Mouse (Mus musculus) kidney, adult 18-20 months (tissue): Measurements from ENCODE around the gene Slc10a7.
"Not testable (repeated sequence)": the region's sequence is repeated elsewhere in the genome, so short reads cannot be mapped to it uniquely, and the experiment has no call there.

Source experiments
- DNase-seq: peaks from one replicate; pipeline ENCODE4 v3.0.0; 2021

Gene Slc10a7

GRCm38 (mm10) chr8:78678541-78679219 lies 169.5 kb downstream of the Slc10a7 start:
- no peak for DNase-seq

GRCm38 (mm10) chr8:78690795-78691194 lies 181.6 kb downstream of the Slc10a7 start:
- DNase-seq, result no peak

GRCm38 (mm10) chr8:78698331-78698741 lies 189.2 kb downstream of the Slc10a7 start:
- DNase-seq, result no peak

- no peak for DNase-seq
Observed at GRCm38 (mm10) chr8:78703068-78703820, 194.1 kb downstream of the Slc10a7 start.

GRCm38 (mm10) chr8:78705980-78706379 lies 196.8 kb downstream of the Slc10a7 start:
- DNase-seq, result no peak

- DNase-seq, result no peak
Observed at GRCm38 (mm10) chr8:78709948-78710644, 200.9 kb downstream of the Slc10a7 start.

- DNase-seq, result no peak
Observed at GRCm38 (mm10) chr8:78710961-78711360, 201.8 kb downstream of the Slc10a7 start.

- DNase-seq, result no peak
Observed at GRCm38 (mm10) chr8:78714880-78715279, 205.7 kb downstream of the Slc10a7 start.

- no peak for DNase-seq
Observed at GRCm38 (mm10) chr8:78716546-78716945, 207.4 kb downstream of the Slc10a7 start.

- DNase-seq, result not testable (repeated sequence)
Observed at GRCm38 (mm10) chr8:78717191-78717590, 208.0 kb downstream of the Slc10a7 start.

GRCm38 (mm10) chr8:78719279-78720040 lies 210.3 kb downstream of the Slc10a7 start:
- DNase-seq, result no peak

- no peak for DNase-seq
Observed at GRCm38 (mm10) chr8:78720041-78720414, 210.9 kb downstream of the Slc10a7 start.

GRCm38 (mm10) chr8:78721576-78721975 lies 212.4 kb downstream of the Slc10a7 start:
- no peak for DNase-seq

GRCm38 (mm10) chr8:78722201-78722600 lies 213.1 kb downstream of the Slc10a7 start:
- no peak for DNase-seq

- no peak for DNase-seq
Observed at GRCm38 (mm10) chr8:78724832-78725231, 215.7 kb downstream of the Slc10a7 start.

- no peak for DNase-seq
Observed at GRCm38 (mm10) chr8:78728240-78728639, 219.1 kb downstream of the Slc10a7 start.

- no peak for DNase-seq
Observed at GRCm38 (mm10) chr8:78732410-78732809, 223.3 kb downstream of the Slc10a7 start.

- no peak for DNase-seq
Observed at GRCm38 (mm10) chr8:78732995-78733512, 223.9 kb downstream of the Slc10a7 start.

GRCm38 (mm10) chr8:78734721-78735517 lies 225.8 kb downstream of the Slc10a7 start:
- DNase-seq, result no peak

GRCm38 (mm10) chr8:78738304-78738703 lies 229.2 kb downstream of the Slc10a7 start:
- DNase-seq, result no peak

- no peak for DNase-seq
Observed at GRCm38 (mm10) chr8:78740936-78741335, 231.8 kb downstream of the Slc10a7 start.

GRCm38 (mm10) chr8:78741496-78741895 lies 232.3 kb downstream of the Slc10a7 start:
- DNase-seq, result no peak
